Mouse (Mus musculus): ENCODE measurements around the gene Ugcg. TPM values are rescaled to one million over a fixed set of nuclear protein-coding genes. Genes with fewer than 3 reads are reported as not detected.

The Ugcg gene
- polyA plus RNA-seq, 1 experiment, result 47.0 TPM

DNA sequence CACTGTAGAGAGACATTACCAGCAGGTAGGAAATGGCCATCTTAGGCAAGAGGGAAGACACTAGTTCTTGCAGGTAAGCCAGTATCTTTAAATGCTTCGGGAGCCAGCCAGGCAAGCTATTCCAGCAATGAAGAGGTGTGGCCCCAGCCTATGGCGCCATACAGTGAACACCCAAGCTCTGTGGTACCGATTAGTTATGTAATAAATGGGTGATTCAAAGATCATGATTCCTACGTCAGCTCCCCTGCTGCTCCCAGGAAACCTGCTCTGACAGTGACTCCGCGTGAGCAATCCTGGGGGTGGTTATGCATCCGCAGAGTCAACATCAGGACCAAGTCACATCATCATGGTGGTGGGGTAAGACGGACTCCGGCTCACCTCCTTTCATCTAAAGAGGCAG, 51.1 kb downstream of the Ugcg start:
- no peak for TF ChIP-seq POLR2A (IDR thresholded peaks at IDR 0.05; ENCODE audit: control insufficient read depth, extremely low read depth, insufficient read depth, low read length, poor library complexity)
- TF ChIP-seq CTCF (IDR thresholded peaks at IDR 0.05; ENCODE audit: borderline replicate concordance, control insufficient read depth, extremely low read depth, insufficient read depth, low read length, poor library complexity), result no peak
- no peak for DNase-seq
- H3K27me3 ChIP-seq (ENCODE audit: control insufficient read depth, insufficient read depth, low read length), result no peaks in the 10 kb centered on the region
- peaks cover 13% of the 10 kb centered on the region for H3K4me1 ChIP-seq (replicated peaks; ENCODE audit: control insufficient read depth, insufficient read depth, low read length)
- H3K36me3 ChIP-seq (ENCODE audit: control insufficient read depth, insufficient read depth, low read length), result no peaks in the 10 kb centered on the region
- H3K4me3 ChIP-seq (ENCODE audit: control insufficient read depth, insufficient read depth, low read length), result no peak overlapping the region
- WGBS, result 97% methylated on average over 9 of the region's 9 CpGs
- H3K27ac ChIP-seq (ENCODE audit: control insufficient read depth, insufficient read depth, low read length), result no peak overlapping the region

DNA sequence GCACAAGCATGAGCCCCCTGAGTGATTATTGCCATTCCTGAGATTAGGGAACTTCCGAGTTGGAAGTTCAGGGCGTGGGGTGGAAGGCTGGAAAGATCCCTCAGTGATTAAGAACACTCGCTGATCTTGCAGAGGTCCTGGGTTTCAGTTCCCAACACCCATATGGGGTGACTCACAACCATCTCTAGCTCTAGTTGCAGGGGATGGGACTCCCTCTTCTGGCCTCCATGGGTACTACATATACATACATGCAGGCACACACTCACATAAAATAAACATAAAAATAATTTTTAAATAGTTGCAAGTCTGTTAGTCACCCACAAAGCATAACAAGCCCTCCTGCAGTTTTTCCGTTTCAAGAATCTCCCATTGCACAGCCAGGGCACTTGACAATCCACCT, 52.0 kb downstream of the Ugcg start:
- H3K27ac ChIP-seq (ENCODE audit: control insufficient read depth, insufficient read depth, low read length), result no peak overlapping the region
- no peak for TF ChIP-seq POLR2A (IDR thresholded peaks at IDR 0.05; ENCODE audit: control insufficient read depth, extremely low read depth, insufficient read depth, low read length, poor library complexity)
- no peak for TF ChIP-seq CTCF (IDR thresholded peaks at IDR 0.05; ENCODE audit: borderline replicate concordance, control insufficient read depth, extremely low read depth, insufficient read depth, low read length, poor library complexity)
- WGBS, result 97% methylated on average over 4 of the region's 4 CpGs

GRCm38 (mm10) chr4:59242221-59242620, 53.2 kb downstream of the Ugcg start:
- WGBS, result 92% methylated on average over 3 of the region's 3 CpGs
- TF ChIP-seq POLR2A (IDR thresholded peaks at IDR 0.05; ENCODE audit: control insufficient read depth, extremely low read depth, insufficient read depth, low read length, poor library complexity) (no peak), CTCF (IDR thresholded peaks at IDR 0.05; ENCODE audit: borderline replicate concordance, control insufficient read depth, extremely low read depth, insufficient read depth, low read length, poor library complexity) (no peak)
- Histone ChIP-seq H3K36me3 (ENCODE audit: control insufficient read depth, insufficient read depth, low read length) (no peaks in the 10 kb centered on the region), H3K27ac (ENCODE audit: control insufficient read depth, insufficient read depth, low read length) (no peak overlapping the region), H3K4me1 (replicated peaks; ENCODE audit: control insufficient read depth, insufficient read depth, low read length) (peaks cover 6% of the 10 kb centered on the region), H3K27me3 (ENCODE audit: control insufficient read depth, insufficient read depth, low read length) (no peaks in the 10 kb centered on the region), H3K4me3 (ENCODE audit: control insufficient read depth, insufficient read depth, low read length) (no peak overlapping the region)
- DNase-seq, result no peak

More for the DNA sequence above, 52.0 kb downstream of the Ugcg start:
- Histone ChIP-seq H3K36me3 (ENCODE audit: control insufficient read depth, insufficient read depth, low read length) (no peaks in the 10 kb centered on the region), H3K4me3 (ENCODE audit: control insufficient read depth, insufficient read depth, low read length) (no peak overlapping the region), H3K27me3 (ENCODE audit: control insufficient read depth, insufficient read depth, low read length) (no peaks in the 10 kb centered on the region), H3K4me1 (replicated peaks; ENCODE audit: control insufficient read depth, insufficient read depth, low read length) (peaks cover 13% of the 10 kb centered on the region)
- DNase-seq, result no peak

DNA sequence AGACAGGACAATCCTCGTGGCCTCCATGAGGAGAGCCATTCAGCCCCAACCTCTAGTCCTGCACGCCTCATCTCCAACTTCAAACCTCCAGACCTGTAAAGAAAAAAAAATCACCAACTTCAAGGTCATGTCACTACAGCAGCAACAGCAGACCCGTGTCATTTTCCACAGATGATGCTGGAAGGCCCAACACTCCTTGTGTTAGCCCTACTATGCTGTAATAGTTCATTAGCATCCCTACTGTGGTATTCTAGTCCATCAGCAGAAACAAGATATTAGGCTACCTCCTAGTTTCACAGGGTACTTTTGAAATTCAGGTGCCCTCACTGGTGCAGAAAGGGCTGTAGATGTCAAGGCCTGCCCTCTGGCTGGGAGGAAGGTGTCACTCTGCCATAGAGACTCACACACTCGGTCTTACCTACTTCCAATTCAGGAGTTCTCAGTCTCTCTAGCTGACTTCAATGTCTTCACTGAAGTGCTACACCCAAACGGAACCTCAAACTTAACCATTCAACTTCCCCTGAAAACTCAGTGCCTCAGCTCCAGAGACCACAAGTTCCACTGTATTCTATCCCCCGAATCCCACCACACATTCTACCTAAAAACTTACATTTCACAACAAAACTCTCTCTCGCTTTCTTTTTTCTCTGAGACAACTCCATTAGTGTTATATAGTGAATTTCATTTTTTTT, 54.9 kb downstream of the Ugcg start:
- 50% methylated on average over 7 of the region's 7 CpGs for WGBS
- Histone ChIP-seq H3K27me3 (ENCODE audit: control insufficient read depth, insufficient read depth, low read length) (no peaks in the 10 kb centered on the region), H3K4me1 (replicated peaks; ENCODE audit: control insufficient read depth, insufficient read depth, low read length) (peaks cover 6% of the 10 kb centered on the region), H3K36me3 (ENCODE audit: control insufficient read depth, insufficient read depth, low read length) (no peaks in the 10 kb centered on the region), H3K4me3 (ENCODE audit: control insufficient read depth, insufficient read depth, low read length) (no peak overlapping the region), H3K27ac (ENCODE audit: control insufficient read depth, insufficient read depth, low read length) (no peak overlapping the region)
- TF ChIP-seq CTCF (IDR thresholded peaks at IDR 0.05; ENCODE audit: borderline replicate concordance, control insufficient read depth, extremely low read depth, insufficient read depth, low read length, poor library complexity) (no peak), POLR2A (IDR thresholded peaks at IDR 0.05; ENCODE audit: control insufficient read depth, extremely low read depth, insufficient read depth, low read length, poor library complexity) (no peak)
- DNase-seq, result no peak

- no peak for DNase-seq
- 87% methylated on average over 7 of the region's 7 CpGs for WGBS
- TF ChIP-seq CTCF (IDR thresholded peaks at IDR 0.05; ENCODE audit: borderline replicate concordance, control insufficient read depth, extremely low read depth, insufficient read depth, low read length, poor library complexity) (no peak), POLR2A (IDR thresholded peaks at IDR 0.05; ENCODE audit: control insufficient read depth, extremely low read depth, insufficient read depth, low read length, poor library complexity) (no peak)
- H3K27me3 ChIP-seq (ENCODE audit: control insufficient read depth, insufficient read depth, low read length), result no peaks in the 10 kb centered on the region
- H3K4me1 ChIP-seq (replicated peaks; ENCODE audit: control insufficient read depth, insufficient read depth, low read length), result peaks cover 6% of the 10 kb centered on the region
- no peaks in the 10 kb centered on the region for H3K36me3 ChIP-seq (ENCODE audit: control insufficient read depth, insufficient read depth, low read length)
- H3K4me3 ChIP-seq (ENCODE audit: control insufficient read depth, insufficient read depth, low read length), result no peak overlapping the region
- H3K27ac ChIP-seq (ENCODE audit: control insufficient read depth, insufficient read depth, low read length), result no peak overlapping the region
These were observed 55.9 kb downstream of the Ugcg start for GRCm38 (mm10) chr4:59244791-59245555.

- WGBS, result 97% methylated on average over 4 of the region's 4 CpGs
- Histone ChIP-seq H3K4me1 (replicated peaks; ENCODE audit: control insufficient read depth, insufficient read depth, low read length) (peaks cover 6% of the 10 kb centered on the region), H3K4me3 (ENCODE audit: control insufficient read depth, insufficient read depth, low read length) (no peak overlapping the region), H3K36me3 (ENCODE audit: control insufficient read depth, insufficient read depth, low read length) (no peaks in the 10 kb centered on the region), H3K27ac (ENCODE audit: control insufficient read depth, insufficient read depth, low read length) (no peak overlapping the region), H3K27me3 (ENCODE audit: control insufficient read depth, insufficient read depth, low read length) (no peaks in the 10 kb centered on the region)
- DNase-seq, result no peak
- no peak for TF ChIP-seq POLR2A (IDR thresholded peaks at IDR 0.05; ENCODE audit: control insufficient read depth, extremely low read depth, insufficient read depth, low read length, poor library complexity)
- TF ChIP-seq CTCF (IDR thresholded peaks at IDR 0.05; ENCODE audit: borderline replicate concordance, control insufficient read depth, extremely low read depth, insufficient read depth, low read length, poor library complexity), result no peak
These were observed 56.7 kb downstream of the Ugcg start for GRCm38 (mm10) chr4:59245776-59246175.

Measured in thymus, adult 2 months (tissue).